In genomic region chr4:43587681-43588080, GRCm38 (mm10) we compare ENCODE assay signal across 14 mouse cellular contexts. TPM values are rescaled to one million over a fixed set of nuclear protein-coding genes. Genes with fewer than 3 reads are reported as not detected.
DNase-seq lines count a peak whose midpoint lies in the region; TF ChIP-seq lines count a peak whose summit lies in the region.
"Had no signal": no experiment of that assay in that cellular context is flagged by ENCODE, and none has a peak within 500 bp of the region (broad histone marks: within the 10 kb centered on the region; RNA-seq: fewer than 3 reads in every experiment).

No protein-coding gene starts in this region.

- H3K79me2 ChIP-seq in myocyte (ENCODE audit: control insufficient read depth, insufficient read depth) = no peaks in the 10 kb centered on the region

- DNase-seq in heart, adult 9 months (ENCODE audit: low spot score in 2 of 2) = peak; percentile 52 to 89
- DNase-seq in heart, postnatal 4 days = no peak
- peak; percentile 36 for DNase-seq in lung, postnatal 25 days (ENCODE audit: low spot score)
- DNase-seq in lung, adult 2 months = no peak
- peak; percentile 16 for DNase-seq in forelimb bud, embryonic 11.5 days (ENCODE audit: low read depth, low spot score)
- DNase-seq in layer of hippocampus, adult 9-10 months (ENCODE audit: low spot score) = no peak
- DNase-seq: adrenal gland, postnatal 14 days; embryo, embryonic 11 days; gastrocnemius, postnatal 25 days; lung, postnatal 36 days had no signal

- no peak overlapping the region for H3K4me3 ChIP-seq in lung, adult 2 months (replicated peaks; ENCODE audit: extremely low read depth, low read depth, low read length)
- H3K4me3 ChIP-seq in myocyte = no peak overlapping the region
- H3K4me3 ChIP-seq: forebrain, embryonic 12.5 days had no signal

- WGBS in lung, adult 2 months = 23% methylated on average over 7 of the region's 7 CpGs

- H3ac ChIP-seq in myocyte (ENCODE audit: control insufficient read depth, insufficient read length) = no peak overlapping the region

- peaks cover 13% of the 10 kb centered on the region for H3K4me1 ChIP-seq in lung, adult 2 months (ENCODE audit: control insufficient read depth, insufficient read depth, low read length)

- H3K4me2 ChIP-seq in myocyte (ENCODE audit: low read depth) = no peak overlapping the region
- H3K4me2 ChIP-seq: forebrain, embryonic 12.5 days had no signal

- TF ChIP-seq CTCF in lung, adult 2 months (IDR thresholded peaks at IDR 0.05; ENCODE audit: insufficient read depth, low read length) = no peak

- TF ChIP-seq POLR2A in lung, adult 2 months (IDR thresholded peaks at IDR 0.05; ENCODE audit: borderline replicate concordance, extremely low read depth, low read depth, low read length) = no peak
- TF ChIP-seq POLR2A in myocyte (IDR thresholded peaks at IDR 0.05; ENCODE audit: insufficient read length, low read depth) = no peak

- H3K27me3 ChIP-seq in myocyte (ENCODE audit: control insufficient read depth, insufficient read depth, insufficient read length) = no peaks in the 10 kb centered on the region
- H3K27me3 ChIP-seq: forebrain, embryonic 12.5 days had no signal

- H3K36me3 ChIP-seq in myocyte (ENCODE audit: control insufficient read depth, insufficient read depth) = peaks cover 11% of the 10 kb centered on the region

TF ChIP-seq in myocyte, 11 proteins besides CTCF, POLR2A, EP300 and RAD21:
- TF ChIP-seq POLR2AphosphoS2 (IDR thresholded peaks at IDR 0.05; ENCODE audit: insufficient read length, low read depth) = peak; percentile 62
- no peak for TF ChIP-seq MAX (IDR thresholded peaks at IDR 0.05; ENCODE audit: low read depth)

RNA-seq across cellular contexts. Expression of gene Msmp, which starts 3.4 kb away (rescaled TPM):
- under 1 TPM in 1 of 2 experiments, not detected in 1; 0.52 TPM for total RNA-seq in heart, postnatal 4 days (2021)
- polyA plus RNA-seq in lung, adult 2 months (2012; rRNA removed) = 0.24 TPM in 1 of 2 replicates, not detected in the other
- polyA plus RNA-seq in myocyte (2012; fragmentation: generic; extraction: Trizol) = not detected
- total RNA-seq: layer of hippocampus, adult 8-10 months; left cerebral cortex, postnatal 14 days had no signal

RNA-seq across cellular contexts. Expression of gene Gba2, which starts 9.0 kb away (rescaled TPM):
- total RNA-seq in heart, postnatal 4 days (2021) = 10 to 100 TPM; 17.7 to 17.8 TPM
- polyA plus RNA-seq in lung, adult 2 months (2012; rRNA removed) = 19.4 and 26.0 TPM in 2 replicates
- polyA plus RNA-seq in myocyte (2012; fragmentation: generic; extraction: Trizol) = 5.9 TPM

RNA-seq across cellular contexts. Expression of gene Rgp1, which starts 9.2 kb away (rescaled TPM):
- 10 to 100 TPM; 38.6 to 39.1 TPM for total RNA-seq in heart, postnatal 4 days (2021)
- 39.0 and 47.3 TPM in 2 replicates for polyA plus RNA-seq in lung, adult 2 months (2012; rRNA removed)
- polyA plus RNA-seq in myocyte (2012; fragmentation: generic; extraction: Trizol) = 28.6 TPM

RNA-seq across cellular contexts. Expression of gene Tln1, which starts 25.2 kb away (rescaled TPM):
- total RNA-seq in heart, postnatal 4 days (2021) = 100 to 1,000 TPM; 184 to 187 TPM
- 179 and 197 TPM in 2 replicates for polyA plus RNA-seq in lung, adult 2 months (2012; rRNA removed)
- 225 TPM for polyA plus RNA-seq in myocyte (2012; fragmentation: generic; extraction: Trizol)

RNA-seq across cellular contexts. Expression of gene Creb3, which starts 25.5 kb away (rescaled TPM):
- total RNA-seq in heart, postnatal 4 days (2021) = 10 to 100 TPM; 53.2 to 53.4 TPM
- 86.4 and 95.1 TPM in 2 replicates for polyA plus RNA-seq in lung, adult 2 months (2012; rRNA removed)
- 73.9 TPM for polyA plus RNA-seq in myocyte (2012; fragmentation: generic; extraction: Trizol)

Comparison
In these comparisons a context has a peak if more than half of its experiments do, and no peak if none do; other contexts are left out.
1. DNase-seq: peak in heart, adult 9 months (2 of 2), lung, postnatal 25 days (single experiment) and forelimb bud, embryonic 11.5 days (single experiment); none in heart, postnatal 4 days (single experiment), lung, adult 2 months (single experiment) and layer of hippocampus, adult 9-10 months (single experiment).